Mouse (Mus musculus): Measurements from ENCODE around the gene Mylk. TPM values are rescaled to one million over a fixed set of nuclear protein-coding genes. Genes with fewer than 3 reads are reported as not detected.
A peak's percentile ranks its signal among the peaks of the same experiment; 100 is the strongest.

Mylk gene
- polyA plus RNA-seq, 1 experiment from 2014 or later = 309 TPM

GRCm38 (mm10) chr16:35021903-35022241 is 276.9 kb downstream of the Mylk start:
- Histone ChIP-seq H3K4me3 (replicated peaks) (peak overlapping the region; percentile 95), H3K27ac (no peak overlapping the region), H3K9me3 (no peaks in the 10 kb centered on the region), H3K9ac (no peak overlapping the region), H3K36me3 (0 out of 2 replicates have a peak, but pooled peaks cover 3% of the 10 kb centered on the region), H3K27me3 (replicated peaks) (no peaks in the 10 kb centered on the region), H3K4me2 (peak overlapping the region; percentile 74), H3K4me1 (no peaks in the 10 kb centered on the region)
- ATAC-seq (ENCODE audit: insufficient read depth, low FRiP score, low read depth) = no peak
- 52% methylated on average over 5 of the region's 5 CpGs for WGBS

- 0 out of 2 replicates have a peak, but pooled peaks cover 3% of the 10 kb centered on the region for H3K36me3 ChIP-seq
- H3K9ac ChIP-seq = peak within 1 kb of the TSS; percentile 89
- no peaks in the 10 kb centered on the region for H3K9me3 ChIP-seq
- no peaks in the 10 kb centered on the region for H3K4me1 ChIP-seq
- H3K27me3 ChIP-seq (replicated peaks) = no peaks in the 10 kb centered on the region
- H3K4me2 ChIP-seq = peak within 1 kb of the TSS; percentile 74
- peak within 1 kb of the TSS; percentile 95 for H3K4me3 ChIP-seq (replicated peaks)
- peak; percentile 99 for ATAC-seq (ENCODE audit: insufficient read depth, low FRiP score, low read depth)
- H3K27ac ChIP-seq = peak within 1 kb of the TSS; percentile 81
- under 1% methylated on average over 79 of the region's 97 CpGs for WGBS
Measured at GRCm38 (mm10) chr16:35022242-35023137, 277.5 kb downstream of the Mylk start, which contains the start of gene Hacd2. Hacd2 (plus strand) TSS chr16:35022428.

GRCm38 (mm10) chr16:35023138-35023735 is 278.2 kb downstream of the Mylk start:
- Histone ChIP-seq H3K36me3 (0 out of 2 replicates have a peak, but pooled peaks cover 3% of the 10 kb centered on the region), H3K4me3 (replicated peaks) (peak overlapping the region; percentile 95), H3K27ac (no peak overlapping the region; the same call in 1 of the 2 replicates), H3K9me3 (no peaks in the 10 kb centered on the region), H3K4me2 (peak overlapping the region; percentile 74), H3K4me1 (no peaks in the 10 kb centered on the region), H3K9ac (0 out of 2 replicates have a peak overlapping the region, but pooled peaks have one; percentile 89), H3K27me3 (replicated peaks) (no peaks in the 10 kb centered on the region)
- 8% methylated on average over 8 of the region's 8 CpGs for WGBS
- no peak for ATAC-seq (ENCODE audit: insufficient read depth, low FRiP score, low read depth)

- Histone ChIP-seq H3K4me1 (no peaks in the 10 kb centered on the region), H3K4me3 (replicated peaks) (no peak overlapping the region), H3K27me3 (replicated peaks) (no peaks in the 10 kb centered on the region), H3K4me2 (no peak overlapping the region), H3K27ac (no peak overlapping the region), H3K9me3 (no peaks in the 10 kb centered on the region), H3K36me3 (0 out of 2 replicates have a peak, but pooled peaks cover 3% of the 10 kb centered on the region), H3K9ac (no peak overlapping the region)
- 84% methylated on average over 5 of the region's 5 CpGs for WGBS
- ATAC-seq (ENCODE audit: insufficient read depth, low FRiP score, low read depth) = no peak
Measured at GRCm38 (mm10) chr16:35024300-35024699, 279.3 kb downstream of the Mylk start.

GRCm38 (mm10) chr16:35025347-35025746 is 280.3 kb downstream of the Mylk start:
- Histone ChIP-seq H3K27me3 (replicated peaks) (no peaks in the 10 kb centered on the region), H3K9ac (no peak overlapping the region), H3K4me2 (no peak overlapping the region), H3K9me3 (no peaks in the 10 kb centered on the region), H3K4me3 (replicated peaks) (no peak overlapping the region), H3K27ac (no peak overlapping the region), H3K36me3 (0 out of 2 replicates have a peak, but pooled peaks cover 3% of the 10 kb centered on the region), H3K4me1 (no peaks in the 10 kb centered on the region)
- ATAC-seq (ENCODE audit: insufficient read depth, low FRiP score, low read depth) = no peak
- WGBS = 86% methylated on average over 4 of the region's 4 CpGs

- H3K27me3 ChIP-seq (replicated peaks) = no peaks in the 10 kb centered on the region
- H3K36me3 ChIP-seq = no peaks in the 10 kb centered on the region
- no peak for ATAC-seq (ENCODE audit: insufficient read depth, low FRiP score, low read depth)
- WGBS = 67% methylated on average over 3 of the region's 3 CpGs
- H3K9me3 ChIP-seq = no peaks in the 10 kb centered on the region
- H3K27ac ChIP-seq = peak overlapping the region; percentile 78
- H3K9ac ChIP-seq = no peak overlapping the region
- no peaks in the 10 kb centered on the region for H3K4me1 ChIP-seq
- no peak overlapping the region for H3K4me2 ChIP-seq
- no peak overlapping the region for H3K4me3 ChIP-seq (replicated peaks)
Measured at GRCm38 (mm10) chr16:35033241-35033640, 288.2 kb downstream of the Mylk start.

- Histone ChIP-seq H3K4me2 (no peak overlapping the region), H3K9ac (no peak overlapping the region), H3K36me3 (no peaks in the 10 kb centered on the region), H3K27me3 (replicated peaks) (no peaks in the 10 kb centered on the region), H3K4me1 (no peaks in the 10 kb centered on the region), H3K27ac (peak overlapping the region; percentile 78), H3K4me3 (replicated peaks) (no peak overlapping the region), H3K9me3 (no peaks in the 10 kb centered on the region)
- ATAC-seq (ENCODE audit: insufficient read depth, low FRiP score, low read depth) = no peak
- 59% methylated on average over 8 of the region's 8 CpGs for WGBS
Measured at GRCm38 (mm10) chr16:35033809-35034577, 289.0 kb downstream of the Mylk start.

- WGBS = 78% methylated on average over 5 of the region's 5 CpGs
- Histone ChIP-seq H3K9ac (no peak overlapping the region), H3K36me3 (0 out of 2 replicates have a peak, but pooled peaks cover 4% of the 10 kb centered on the region), H3K9me3 (no peaks in the 10 kb centered on the region), H3K27ac (peak overlapping the region; percentile 61; the same call in 1 of the 2 replicates), H3K27me3 (replicated peaks) (no peaks in the 10 kb centered on the region), H3K4me2 (no peak overlapping the region), H3K4me1 (no peaks in the 10 kb centered on the region), H3K4me3 (replicated peaks) (no peak overlapping the region)
- no peak for ATAC-seq (ENCODE audit: insufficient read depth, low FRiP score, low read depth)
Measured at GRCm38 (mm10) chr16:35034971-35035370, 290.0 kb downstream of the Mylk start.

GRCm38 (mm10) chr16:35036754-35037153 is 291.7 kb downstream of the Mylk start:
- ATAC-seq (ENCODE audit: insufficient read depth, low FRiP score, low read depth) = no peak
- no peak overlapping the region for H3K4me3 ChIP-seq (replicated peaks)
- H3K36me3 ChIP-seq = peaks cover 8% of the 10 kb centered on the region; the same call in 1 of the 2 replicates
- H3K4me2 ChIP-seq = no peak overlapping the region
- no peaks in the 10 kb centered on the region for H3K4me1 ChIP-seq
- no peaks in the 10 kb centered on the region for H3K27me3 ChIP-seq (replicated peaks)
- WGBS = 60% methylated on average over 5 of the region's 5 CpGs
- H3K27ac ChIP-seq = no peak overlapping the region
- no peaks in the 10 kb centered on the region for H3K9me3 ChIP-seq
- H3K9ac ChIP-seq = no peak overlapping the region

GRCm38 (mm10) chr16:35038343-35039057 is 293.5 kb downstream of the Mylk start:
- H3K27ac ChIP-seq = no peak overlapping the region
- H3K4me2 ChIP-seq = no peak overlapping the region
- peaks cover 8% of the 10 kb centered on the region; the same call in 1 of the 2 replicates for H3K36me3 ChIP-seq
- WGBS = 34% methylated on average over 4 of the region's 4 CpGs
- no peak overlapping the region for H3K9ac ChIP-seq
- no peak for ATAC-seq (ENCODE audit: insufficient read depth, low FRiP score, low read depth)
- H3K27me3 ChIP-seq (replicated peaks) = no peaks in the 10 kb centered on the region
- no peaks in the 10 kb centered on the region for H3K9me3 ChIP-seq
- no peaks in the 10 kb centered on the region for H3K4me1 ChIP-seq
- H3K4me3 ChIP-seq (replicated peaks) = no peak overlapping the region

- Histone ChIP-seq H3K36me3 (peaks cover 8% of the 10 kb centered on the region; the same call in 1 of the 2 replicates), H3K27ac (no peak overlapping the region), H3K9ac (no peak overlapping the region), H3K4me1 (no peaks in the 10 kb centered on the region), H3K9me3 (no peaks in the 10 kb centered on the region), H3K27me3 (replicated peaks) (no peaks in the 10 kb centered on the region), H3K4me3 (replicated peaks) (no peak overlapping the region), H3K4me2 (no peak overlapping the region)
- 84% methylated on average over 1 of the region's 1 CpGs for WGBS
- no peak for ATAC-seq (ENCODE audit: insufficient read depth, low FRiP score, low read depth)
Measured at GRCm38 (mm10) chr16:35040154-35040553, 295.1 kb downstream of the Mylk start.

All from stomach, embryonic 15.5 days (tissue).